Mouse (Mus musculus) gastrocnemius, postnatal 36 days (tissue): Measurements from ENCODE around the gene Mtch1. TPM values are rescaled to one million over a fixed set of nuclear protein-coding genes. Genes with fewer than 3 reads are reported as not detected.
"Not testable (repeated sequence)": the region's sequence is repeated elsewhere in the genome, so short reads cannot be mapped to it uniquely, and the experiment has no call there.

Experiments used
- DNase-seq, 2 experiments: peaks; one replicate each; pipeline ENCODE4 v3.0.0; 2022
- intact Hi-C: fragments of 180-260 bp; cut with DNase I; formaldehyde crosslinking; loops from one replicate; pipeline ENCODE4 v1.15.1; 2025
- total RNA-seq, 2 experiments: library from RNA; stranded (reverse); gene quantifications; 2 replicates each; pipeline ENCODE4 v1.2.3; 2021

Gene Mtch1
- total RNA-seq, 2 experiments from 2014 or later = 85.9 to 95.0 TPM

DNA sequence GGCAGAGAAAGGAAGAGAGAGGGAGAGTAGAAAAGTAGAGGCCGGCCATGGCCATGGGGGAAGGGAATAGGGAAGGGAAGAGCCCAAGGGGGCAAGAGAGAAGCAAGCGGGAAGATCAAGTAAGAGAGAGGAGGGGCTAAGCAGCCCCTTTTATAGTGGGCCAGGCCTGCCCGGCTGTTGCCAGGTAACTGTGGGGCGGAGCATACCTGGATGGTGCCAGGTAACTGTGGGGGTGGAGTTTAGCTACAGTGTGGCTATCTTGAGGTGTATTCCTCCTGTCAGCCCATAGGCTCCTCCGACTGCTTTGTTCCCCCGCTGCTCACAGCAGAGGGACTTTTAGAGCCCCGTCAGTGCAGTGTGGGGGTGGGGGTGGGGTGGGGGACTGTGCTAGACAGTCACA, 21.0 kb upstream of the Mtch1 start:
- intact Hi-C loops = loop anchor here (5.0 kb wide), 1 partner anchor 191 kb away; no protein-coding TSS in a partner anchor
- DNase-seq = no peak

DNA sequence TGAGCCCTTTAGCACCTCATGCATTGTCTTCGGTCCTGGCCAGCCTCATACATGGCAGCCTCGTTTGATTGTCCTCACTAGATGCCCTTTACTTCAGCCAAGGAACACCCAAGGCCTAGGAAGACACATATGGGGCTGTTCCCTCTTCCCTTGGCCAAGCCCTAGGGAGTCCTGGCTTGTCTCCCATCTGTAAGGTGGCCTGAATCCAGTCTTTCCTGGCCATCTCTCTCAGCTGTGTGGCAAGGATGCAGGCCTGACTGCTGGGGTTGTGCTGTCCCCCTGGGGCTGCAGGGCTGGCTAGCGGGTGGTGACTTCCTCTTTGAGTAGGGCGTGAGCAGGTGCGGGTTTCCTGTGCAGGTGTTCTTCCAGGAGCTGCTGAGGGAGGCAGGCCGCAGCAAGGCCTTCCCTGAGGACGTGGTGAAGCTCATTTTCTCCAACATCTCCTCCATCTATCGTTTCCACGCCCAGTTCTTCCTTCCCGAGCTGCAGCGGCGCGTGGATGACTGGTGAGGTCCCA, 17.4 kb upstream of the Mtch1 start:
- DNase-seq = no peak
- intact Hi-C loops = loop anchor here (5.0 kb wide), 1 partner anchor 188 kb away; no protein-coding TSS in a partner anchor

DNA sequence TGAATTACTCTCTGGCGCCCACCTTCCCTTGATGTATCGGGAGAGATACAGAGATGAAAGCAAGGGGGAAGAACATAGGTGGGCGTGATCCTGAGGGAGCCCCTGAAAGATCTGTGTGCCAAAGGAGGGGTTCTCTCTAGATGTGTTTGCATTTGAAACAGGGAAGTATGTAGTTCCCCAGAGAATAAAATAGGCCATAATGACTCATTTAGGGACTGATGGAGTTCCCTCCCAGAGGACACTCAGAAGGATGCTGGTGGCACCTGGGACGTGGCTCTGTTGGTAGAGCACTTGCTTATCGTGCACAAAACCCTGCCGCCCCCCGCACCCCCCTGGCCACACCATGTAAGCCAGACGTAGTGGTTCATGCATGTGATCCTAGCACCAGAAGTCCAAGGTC, 15.4 kb upstream of the Mtch1 start:
- intact Hi-C loops = no loop called here
- DNase-seq = no peak

DNA sequence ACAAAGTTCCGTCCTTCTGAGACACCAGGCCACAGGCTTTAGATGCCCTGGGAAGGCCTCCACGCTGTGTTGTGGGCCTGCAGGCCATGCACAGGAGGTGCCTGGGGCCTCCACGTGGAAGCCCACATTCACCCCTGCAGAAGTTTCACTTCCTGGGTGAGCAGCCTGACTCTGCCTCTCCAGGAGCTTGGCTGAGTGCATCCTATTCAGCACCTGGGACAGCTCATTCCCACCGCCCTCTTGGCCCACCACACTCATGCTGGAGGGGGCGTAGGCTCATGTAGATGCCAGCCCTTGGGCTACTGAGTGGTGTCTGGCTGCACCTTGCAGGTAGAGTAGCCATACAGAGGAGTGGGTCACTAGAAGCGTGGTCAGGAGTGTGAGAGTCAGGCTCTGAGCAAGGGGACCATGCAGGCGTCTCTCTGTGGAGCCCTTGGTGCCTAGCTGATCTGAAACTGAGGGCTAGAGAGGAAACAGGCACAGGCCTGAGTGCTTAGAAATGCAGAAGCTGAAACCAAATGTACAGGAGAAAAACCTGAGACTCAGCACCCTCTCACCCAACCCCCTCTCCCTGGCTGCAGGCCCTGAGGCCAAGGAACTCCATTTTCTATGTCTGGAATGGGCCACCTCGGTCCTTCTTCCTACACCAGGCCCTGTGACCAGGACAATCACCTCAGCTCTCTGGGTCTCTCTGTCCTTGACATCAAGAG, 14.4 kb upstream of the Mtch1 start:
- no peak for DNase-seq

DNA sequence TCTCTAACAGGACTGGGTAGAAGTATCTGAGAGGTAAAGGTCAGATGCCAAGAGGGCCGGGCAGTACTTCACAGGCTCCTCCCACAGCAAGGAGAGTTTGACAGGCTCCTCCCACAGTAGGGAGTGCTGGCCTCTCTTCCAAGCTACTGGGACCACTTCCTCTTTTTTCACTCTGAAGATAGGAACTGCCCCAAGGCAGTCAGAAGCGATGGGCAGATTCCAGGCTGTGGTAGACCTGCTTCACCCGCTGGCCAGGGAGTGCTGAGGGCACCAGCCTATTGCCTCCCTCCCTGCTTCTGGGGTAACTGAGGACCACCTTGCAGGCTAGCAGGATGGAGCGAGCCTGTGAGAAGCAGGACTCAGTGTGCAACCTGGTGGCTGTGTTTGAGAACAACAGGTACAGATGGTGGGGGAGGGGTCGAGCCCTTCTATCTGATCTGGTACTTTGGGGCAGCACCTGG, 13.1 kb upstream of the Mtch1 start, which contains the start of gene Fgd2:
Gene Fgd2 (plus strand): TSS at position 154 of the 461 bp plus-strand sequence.
- DNase-seq = no peak
- intact Hi-C loops = no loop called here

More for the DNA sequence above, 14.4 kb upstream of the Mtch1 start:
- intact Hi-C loops = no loop called here

DNA sequence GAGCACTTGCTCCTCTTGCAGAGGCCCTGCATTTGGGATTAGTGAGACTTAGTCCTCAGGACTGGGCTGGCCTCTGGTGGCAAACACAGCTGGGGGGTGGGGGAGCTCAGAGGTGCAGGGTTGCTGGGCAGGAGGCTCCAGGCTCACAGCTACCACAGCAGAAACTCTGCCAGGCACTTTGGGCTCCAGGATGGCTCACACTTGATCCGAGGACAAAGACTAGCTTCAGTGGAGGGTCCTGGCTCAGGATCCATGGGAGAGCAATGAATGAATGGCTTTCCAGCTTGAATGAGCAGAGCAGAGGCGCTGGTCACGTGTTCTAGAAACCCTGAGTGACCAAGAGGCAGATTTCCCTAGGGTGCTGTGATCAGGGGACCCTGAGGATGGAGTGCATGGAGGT, 11.2 kb upstream of the Mtch1 start:
- intact Hi-C loops = no loop called here

DNA sequence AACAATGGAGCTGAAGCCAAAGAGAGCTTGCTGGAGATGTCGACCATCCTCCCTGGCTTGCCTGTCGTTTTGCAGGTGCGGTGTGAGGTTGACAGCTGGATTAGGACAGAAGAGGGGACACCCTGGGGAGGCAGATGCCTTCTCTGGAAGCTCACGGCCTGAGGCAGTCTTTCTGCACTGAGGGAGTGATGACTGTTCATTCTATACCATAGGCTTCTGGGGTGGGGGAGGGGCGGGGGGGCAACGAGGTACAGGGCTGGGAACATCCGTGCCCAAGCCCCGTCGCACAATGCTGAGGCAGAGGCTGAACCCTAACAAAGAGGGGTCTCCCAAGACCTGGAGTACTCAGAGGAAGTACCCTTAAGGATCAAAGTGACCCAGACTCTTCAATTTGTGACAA, 9.1 kb upstream of the Mtch1 start:
- intact Hi-C loops = no loop called here

More for the DNA sequence above, 11.2 kb upstream of the Mtch1 start:
- no peak for DNase-seq

DNA sequence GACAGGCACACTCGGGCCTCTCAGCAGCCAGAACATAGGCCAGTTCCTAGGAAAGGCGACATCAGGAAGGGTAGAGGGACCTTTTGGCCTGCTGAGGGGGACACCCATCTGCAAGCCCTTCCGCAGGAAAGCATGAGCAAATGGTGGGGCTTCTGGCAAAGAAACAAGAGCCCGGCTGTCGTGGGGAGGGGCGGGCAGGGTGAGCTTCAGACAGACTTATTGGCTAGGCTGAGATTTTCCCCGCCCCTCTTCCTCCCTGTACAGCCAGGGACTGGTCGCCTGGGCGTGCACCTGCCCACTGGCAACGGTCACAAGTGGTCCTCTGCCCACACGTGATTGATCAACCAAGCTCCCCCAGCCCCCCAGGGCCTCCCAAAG, 8.7 kb upstream of the Mtch1 start:
- DNase-seq = peak; percentile 62 to 63
- intact Hi-C loops = no loop called here

More for the DNA sequence above, 9.1 kb upstream of the Mtch1 start:
- DNase-seq = no peak

DNA sequence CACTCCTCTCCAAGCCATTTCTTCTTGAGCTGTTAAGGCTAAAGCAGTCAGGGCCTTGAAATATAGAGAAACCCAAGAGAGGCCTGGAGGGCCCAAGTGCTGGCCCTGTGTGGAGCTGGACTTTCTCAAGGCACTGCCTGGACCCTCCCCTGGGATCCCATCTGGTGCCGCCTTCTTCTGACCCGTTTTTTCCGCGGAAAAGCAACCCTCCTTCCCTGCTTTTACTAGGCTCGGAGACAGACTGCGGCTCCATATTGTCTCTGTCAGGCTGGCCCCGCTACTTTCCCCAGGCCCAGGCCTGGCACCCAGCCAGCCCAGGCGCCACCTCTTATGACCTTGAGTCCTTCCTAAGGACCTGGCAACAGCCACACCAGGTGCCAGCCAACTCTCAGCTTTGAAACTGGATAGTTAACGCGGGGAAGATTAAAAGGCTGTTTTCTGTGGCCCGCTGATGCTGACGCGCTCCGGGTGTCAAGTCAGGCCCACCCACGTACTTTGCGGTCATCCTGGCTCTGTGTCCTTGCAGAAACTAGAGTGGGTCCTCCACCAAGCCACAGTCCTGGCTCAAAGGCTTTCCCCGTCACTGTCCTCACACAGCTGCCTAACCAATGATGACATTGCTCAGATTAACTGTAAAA, 8.2 kb upstream of the Mtch1 start:
- DNase-seq = peak; percentile 66
- intact Hi-C loops = no loop called here

DNA sequence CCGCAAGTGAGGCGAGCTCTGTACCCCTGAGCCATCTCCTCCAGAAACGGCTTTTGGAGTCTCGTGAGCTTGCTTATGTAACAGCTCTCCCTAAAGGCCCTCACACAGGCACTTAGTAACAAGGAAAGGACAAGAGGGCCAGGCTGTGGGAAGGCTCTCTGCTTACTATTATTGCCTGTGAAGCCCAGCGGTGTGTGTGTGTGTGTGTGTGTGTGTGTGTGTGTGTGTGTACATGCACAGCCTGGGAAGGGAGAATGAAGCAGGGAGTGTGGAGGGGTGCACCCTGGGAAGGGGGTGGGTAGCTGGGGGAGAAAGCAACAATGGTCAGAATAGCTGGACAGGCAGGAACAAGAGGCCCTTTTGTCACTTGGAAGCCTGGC, 7.7 kb upstream of the Mtch1 start:
- DNase-seq = no peak
- intact Hi-C loops = no loop called here

DNA sequence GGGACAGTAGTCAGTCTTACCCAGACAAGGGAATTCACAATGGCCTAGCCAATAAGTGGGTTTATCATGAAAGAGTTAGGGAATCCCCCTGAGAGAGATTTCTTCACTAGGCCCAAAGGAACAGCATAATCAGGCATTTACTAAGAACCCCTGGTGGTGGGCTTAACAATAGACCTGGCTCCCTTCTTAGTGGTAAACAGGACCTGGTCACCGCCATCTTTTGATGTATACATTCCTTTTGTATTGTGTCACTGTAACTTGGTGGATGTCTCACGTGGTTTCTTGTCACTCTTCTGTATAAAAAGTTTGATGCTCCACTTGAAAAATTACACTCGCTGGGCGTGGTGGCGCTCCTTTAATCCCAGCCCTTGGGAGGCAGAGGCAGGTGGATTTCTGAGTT, 3.3 kb upstream of the Mtch1 start:
- intact Hi-C loops, DNase-seq: not testable (repeated sequence)

DNA sequence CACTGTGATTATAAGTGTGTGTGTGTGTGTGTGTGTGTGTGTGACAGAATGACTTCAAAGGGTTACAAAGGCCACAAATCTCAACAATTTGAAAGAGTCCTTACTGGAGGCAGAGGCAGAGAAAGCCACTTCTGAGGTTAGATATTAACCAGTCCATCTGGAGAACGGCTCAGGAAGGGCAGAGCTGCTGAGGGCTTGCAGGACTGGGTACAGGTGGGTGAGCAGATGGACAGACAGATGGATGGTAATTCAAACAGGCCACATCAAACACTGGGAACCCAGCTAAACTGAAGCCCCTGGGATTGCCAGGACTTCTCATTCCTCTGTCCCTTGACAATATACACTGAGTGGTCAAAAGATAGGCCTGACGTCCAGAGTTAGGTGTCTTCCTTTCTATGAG, 1.3 kb upstream of the Mtch1 start:
- intact Hi-C loops = no loop called here
- no peak for DNase-seq

DNA sequence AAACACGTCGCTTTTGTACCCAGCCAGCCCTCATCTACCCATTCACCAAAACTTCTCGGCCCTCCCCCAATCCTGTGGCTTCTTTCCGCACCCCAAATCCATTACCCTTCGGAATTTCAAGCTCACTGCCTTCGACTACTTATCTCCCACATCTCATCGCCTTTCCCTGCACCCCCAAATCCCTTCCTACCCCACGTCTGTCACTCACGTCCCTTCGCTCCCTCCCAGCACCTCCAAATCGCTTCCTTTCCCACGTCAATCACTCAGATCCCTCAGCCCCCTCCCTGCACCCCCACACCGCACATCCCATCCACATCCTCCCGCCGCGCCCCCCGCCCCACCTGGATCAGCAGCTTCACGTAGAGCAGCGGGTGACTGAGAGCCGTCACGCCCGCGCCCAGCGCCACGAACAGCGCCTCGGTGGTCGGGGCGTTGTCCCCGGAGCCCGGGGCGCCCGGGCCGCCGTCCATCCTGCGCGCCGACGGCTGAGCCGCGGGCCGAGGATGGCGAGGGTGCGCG, 549 bp downstream of the Mtch1 start:
- intact Hi-C loops = no loop called here
- no peak for DNase-seq

DNA sequence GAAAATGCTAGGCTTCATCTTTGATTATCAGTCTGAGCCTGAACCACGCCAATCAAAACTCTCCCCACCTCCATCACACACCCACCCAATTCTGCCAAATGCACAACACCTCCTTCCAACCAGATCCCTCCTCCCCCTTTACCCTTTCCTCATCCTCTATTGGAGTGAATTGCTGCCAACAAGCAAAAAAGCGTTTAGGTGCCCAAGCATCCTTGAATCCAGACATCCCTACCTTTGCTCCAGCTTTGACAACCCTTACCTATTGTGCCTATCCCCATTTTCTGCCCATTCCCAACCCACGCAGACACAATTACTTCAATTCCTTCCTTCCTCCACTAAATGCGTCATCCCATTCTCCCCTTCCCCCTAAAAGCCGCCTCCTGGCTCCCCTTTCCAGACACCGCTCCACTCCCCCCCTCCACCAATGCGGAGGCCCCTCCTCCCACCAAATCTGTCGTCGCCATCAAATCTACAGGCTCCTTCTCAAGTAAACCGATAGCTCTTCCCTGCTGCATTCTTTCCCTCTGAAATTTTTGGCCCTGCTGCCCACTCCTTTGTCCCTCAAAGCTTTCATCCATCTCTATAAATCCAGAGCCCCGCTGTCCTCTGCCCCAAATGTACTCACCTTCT, 1.1 kb downstream of the Mtch1 start:
- intact Hi-C loops = no loop called here

DNA sequence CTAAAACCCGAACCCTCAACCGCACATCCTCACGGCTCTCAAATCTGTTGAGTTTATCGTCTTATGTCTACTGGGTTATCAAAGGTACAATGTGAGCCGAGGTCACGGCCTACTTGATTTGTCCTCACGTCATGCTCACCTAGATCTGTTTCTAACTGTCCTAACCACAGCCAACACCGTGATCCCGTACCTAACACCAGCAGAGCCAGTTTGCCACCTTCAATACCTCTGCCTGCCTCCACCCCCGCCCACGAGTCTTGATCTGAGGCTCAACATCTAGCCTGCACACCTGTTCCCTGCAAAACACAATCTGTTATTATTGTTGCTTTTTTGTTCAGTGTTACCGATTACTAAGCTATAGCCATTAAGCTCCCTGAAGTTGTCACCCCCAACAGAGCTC, 2.5 kb downstream of the Mtch1 start:
- intact Hi-C loops = no loop called here
- DNase-seq = no peak

More for the DNA sequence above, 1.1 kb downstream of the Mtch1 start:
- DNase-seq = no peak

DNA sequence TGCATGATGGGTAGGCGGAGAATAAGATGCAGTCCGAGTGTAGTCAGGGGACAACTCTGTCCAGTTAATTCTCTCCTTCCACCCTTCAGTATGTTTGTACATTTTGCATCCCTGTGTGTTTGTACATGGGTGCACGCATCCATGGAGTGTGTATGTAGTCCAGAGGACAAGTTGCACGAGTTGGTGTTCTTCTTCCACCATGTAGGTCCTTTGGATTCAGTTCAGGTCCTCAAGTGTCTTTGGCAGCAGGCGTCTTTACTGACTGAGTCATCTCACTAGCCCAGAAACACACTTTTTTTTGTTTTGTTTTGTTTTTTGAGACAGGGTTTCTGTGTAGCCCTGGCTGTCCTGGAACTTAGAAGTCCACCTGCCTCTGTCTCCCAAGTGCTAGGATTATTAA, 4.5 kb downstream of the Mtch1 start:
- intact Hi-C loops = no loop called here
- DNase-seq = no peak

DNA sequence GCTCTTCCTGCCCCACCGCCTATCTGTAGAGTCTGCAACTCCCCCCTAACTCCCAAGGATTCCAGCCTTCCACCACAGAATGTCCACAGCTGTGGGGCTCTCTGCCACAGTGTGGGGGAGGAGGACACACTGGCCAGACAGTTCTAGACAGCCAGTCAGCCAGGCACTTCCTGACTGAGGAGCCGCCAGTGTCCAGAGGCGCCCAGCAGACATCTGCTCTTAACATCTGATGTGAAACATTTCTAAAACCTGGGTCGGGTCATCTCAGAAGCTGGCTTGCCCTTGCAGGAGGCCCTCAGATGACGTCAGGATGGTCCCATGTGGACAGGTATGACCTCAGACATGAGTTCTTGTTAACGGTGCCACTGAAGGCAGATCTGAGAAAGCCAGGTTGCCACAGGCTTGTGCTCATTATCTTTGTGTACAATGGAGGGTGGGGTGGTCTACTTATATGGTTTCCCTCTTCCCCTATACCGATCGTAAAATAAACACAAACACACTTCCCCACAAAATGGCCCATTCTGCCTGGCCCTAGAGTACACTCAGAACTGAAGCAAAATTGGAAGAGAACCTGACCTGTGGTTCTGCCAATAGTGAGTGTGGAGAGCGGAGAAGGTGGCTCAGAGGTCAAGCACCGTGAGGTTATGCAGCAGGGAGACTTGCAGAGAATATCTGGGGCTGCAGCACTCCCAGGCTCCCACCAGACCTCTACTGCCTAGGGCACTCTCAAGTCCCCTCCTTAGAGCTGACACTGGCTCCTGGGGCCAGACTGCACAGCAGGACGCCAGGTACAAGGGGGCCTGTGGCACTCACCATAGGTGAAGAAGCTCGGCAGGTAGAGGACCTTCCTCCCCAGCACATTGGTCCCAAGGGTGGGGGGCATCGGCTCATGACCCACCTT, 5.5 kb downstream of the Mtch1 start:
- intact Hi-C loops = no loop called here
- peak; percentile 54 to 64 for DNase-seq

DNA sequence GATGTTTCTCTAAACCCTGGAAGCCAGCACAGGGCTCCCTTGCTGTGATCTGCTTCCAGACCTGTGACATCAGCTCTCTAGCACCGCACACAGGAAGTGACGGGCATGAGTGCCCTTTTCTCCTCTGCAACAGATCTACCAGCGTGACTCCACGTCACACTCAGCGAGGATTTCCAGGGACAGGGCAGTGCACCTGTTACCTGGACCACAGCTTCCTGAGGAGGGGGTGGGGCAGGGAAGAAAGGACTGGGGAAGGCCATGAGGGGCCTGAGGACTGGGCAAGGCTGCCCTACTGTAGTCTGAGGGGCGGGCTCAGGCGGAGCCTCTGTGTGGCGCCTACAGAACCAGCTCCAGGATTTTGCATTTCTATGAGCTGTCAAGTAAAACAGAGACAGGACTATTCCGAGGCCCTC, 6.1 kb downstream of the Mtch1 start:
- intact Hi-C loops = no loop called here
- peak in 1 of 2 experiments; percentile 28 for DNase-seq

DNA sequence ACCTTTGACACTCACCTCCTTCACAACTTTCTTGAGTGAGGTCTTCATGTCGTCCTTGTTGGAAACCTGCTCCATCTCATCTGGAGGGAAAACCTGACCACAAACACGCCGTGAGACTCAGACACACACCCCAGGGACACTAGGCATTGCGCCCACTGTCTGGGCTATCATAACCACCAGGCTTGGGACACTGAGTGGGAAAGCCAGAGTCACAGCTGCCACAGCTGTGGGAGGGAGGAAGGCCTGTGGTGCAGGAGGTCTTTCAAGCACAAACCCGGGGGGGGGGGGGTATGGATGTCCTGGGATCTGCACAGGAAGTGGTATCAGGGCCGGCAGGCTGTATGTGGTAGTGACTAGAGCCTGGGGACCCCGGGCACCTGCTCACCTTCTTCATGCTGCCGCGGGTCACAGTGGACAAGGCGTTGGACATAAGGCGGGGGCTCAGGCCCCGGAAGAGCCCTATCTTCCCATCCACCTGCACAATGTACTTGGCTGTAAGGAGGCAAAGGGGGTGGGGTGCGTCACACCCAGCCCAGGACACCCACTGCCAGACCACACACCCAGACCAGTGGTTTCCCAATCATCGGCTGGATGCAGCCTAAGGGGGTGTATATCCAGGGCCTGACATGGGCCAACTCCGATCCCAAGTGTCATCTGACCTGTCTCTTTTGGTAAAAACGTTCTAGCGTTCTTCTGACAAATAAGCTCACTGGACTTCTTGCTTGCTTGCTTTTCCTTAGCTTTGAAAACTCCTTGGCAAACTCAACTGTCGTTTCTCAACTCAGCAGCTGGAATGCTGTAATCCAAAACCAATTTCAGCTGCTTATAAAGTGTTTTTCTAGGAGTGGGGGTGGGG, 7.1 kb downstream of the Mtch1 start:
- intact Hi-C loops = no loop called here
- DNase-seq = peak; percentile 39 to 49
